Mouse (Mus musculus) ES-E14 (cell line): Measurements from ENCODE around the gene Sdf2. TPM values are rescaled to one million over a fixed set of nuclear protein-coding genes. Genes with fewer than 3 reads are reported as not detected.
A peak's percentile ranks its signal among the peaks of the same experiment; 100 is the strongest.
"Not testable (repeated sequence)": the region's sequence is repeated elsewhere in the genome, so short reads cannot be mapped to it uniquely, and the experiment has no call there.

Source experiments
- DNase-seq: peaks from one replicate; pipeline ENCODE4 v3.0.0-alpha.2; 2013; ENCODE audit warnings: low read depth, low spot score
- H3K27ac ChIP-seq: 2 replicates; pipeline ENCODE4 v1.5.1; 2012; ENCODE audit warnings: low read depth, mild to moderate bottlenecking, low read length, moderate library complexity, mixed read lengths; ENCODE audit not compliant: poor library complexity, insufficient read depth, severe bottlenecking
- H3K36me3 ChIP-seq: 2 replicates; pipeline ENCODE4 v1.6.1; 2012; ENCODE audit warnings: mild to moderate bottlenecking, low read length, moderate library complexity, mixed read lengths; ENCODE audit not compliant: control insufficient read depth, poor library complexity, insufficient read depth, severe bottlenecking
- H3K4me1 ChIP-seq, 2 experiments: fragments of 150-350 bp in 1 of 2; sonication (generic) in 1 of 2; 2 replicates each; pipeline ENCODE4 v1.6.1; 2012; ENCODE audit warnings: low read length in 2 of 2, mild to moderate bottlenecking in 1 of 2, mixed read lengths in 1 of 2; ENCODE audit not compliant: control insufficient read depth in 2 of 2, insufficient read depth in 2 of 2, poor library complexity in 1 of 2
- H3K4me3 ChIP-seq, 2 experiments: fragments of 150-350 bp in 1 of 2; sonication (generic) in 1 of 2; 2 replicates each; pipeline ENCODE4 v1.5.1; 2012; ENCODE audit warnings: low read length in 2 of 2, low read depth in 1 of 2, mild to moderate bottlenecking in 1 of 2, mixed read lengths in 1 of 2; ENCODE audit not compliant: insufficient read depth in 1 of 2, poor library complexity in 1 of 2, severe bottlenecking in 1 of 2
- H3K9ac ChIP-seq: 2 replicates; pipeline ENCODE4 v1.6.1; 2012; ENCODE audit warnings: low read depth, mild to moderate bottlenecking, low read length, mixed read lengths; ENCODE audit not compliant: poor library complexity, insufficient read depth, severe bottlenecking
- H3K9me3 ChIP-seq: fragments of 150-350 bp; sonication (generic); 2 replicates; pipeline ENCODE4 v1.6.1; 2012; ENCODE audit warnings: low read depth, mild to moderate bottlenecking, low read length; ENCODE audit not compliant: control insufficient read depth, insufficient read depth
- CHD2 ChIP-seq: IDR thresholded peaks from 2 replicates; pipeline ENCODE4 v1.6.1; 2014; ENCODE audit warnings: mild to moderate bottlenecking, low read depth, low read length, inconsistent platforms
- HCFC1 ChIP-seq: IDR thresholded peaks from 2 replicates; pipeline ENCODE4 v1.6.1; 2012; ENCODE audit warnings: low read length, inconsistent platforms, borderline replicate concordance; ENCODE audit not compliant: insufficient read depth
- MAFK ChIP-seq: IDR thresholded peaks from 2 replicates; pipeline ENCODE4 v1.6.1; 2014; ENCODE audit warnings: mild to moderate bottlenecking, low read depth, low read length, inconsistent platforms; ENCODE audit not compliant: insufficient read depth
- ZC3H11A ChIP-seq: IDR thresholded peaks from 2 replicates; pipeline ENCODE4 v1.6.1; 2012; ENCODE audit warnings: low read depth, mild to moderate bottlenecking, inconsistent platforms, low read length, borderline replicate concordance
- ZNF384 ChIP-seq: IDR thresholded peaks from 2 replicates; pipeline ENCODE4 v1.6.1; 2012; ENCODE audit warnings: low read depth, low read length, inconsistent platforms
- in situ Hi-C, 2 experiments: fragments of 600-800 bp; cut with MboI; formaldehyde crosslinking; loops; one replicate each; pipeline ENCODE4 v1.15.1; 2025; ENCODE audit warnings: low sequenced_read_pairs in 2 of 2, inconsistent platforms in 1 of 2; ENCODE audit not compliant: unreplicated experiment in 2 of 2
- total RNA-seq: library from RNA; depleted of rRNA; stranded (reverse); fragments of 300-350 nt; gene quantifications from 2 replicates; pipeline ENCODE4 v1.2.3, GENCODE M21; 2012

Gene Sdf2
- total RNA-seq, 1 experiment, result 81.3 TPM

GRCm38 (mm10) chr11:78271986-78272385 is 26.4 kb downstream of the Sdf2 start:
- no peak for TF ChIP-seq HCFC1
- TF ChIP-seq ZNF384, result no peak
- no peak for TF ChIP-seq MAFK
- no peak for TF ChIP-seq CHD2
- TF ChIP-seq ZC3H11A, result no peak
- Histone ChIP-seq H3K4me1 (no peaks in the 10 kb centered on the region), H3K9me3 (no peaks in the 10 kb centered on the region), H3K36me3 (peaks cover 67% of the 10 kb centered on the region), H3K27ac (no peak overlapping the region), H3K9ac (no peak overlapping the region), H3K4me3 (no peak overlapping the region)
- no peak for DNase-seq
- in situ Hi-C loops, result loop anchor here in 1 of 2 experiments (5.0 kb wide), 1 partner anchor 45 kb away; no protein-coding TSS in a partner anchor

GRCm38 (mm10) chr11:78275596-78275995 is 30.1 kb downstream of the Sdf2 start:
- Histone ChIP-seq H3K9ac (no peak overlapping the region), H3K36me3 (peaks cover 67% of the 10 kb centered on the region), H3K4me3 (no peak overlapping the region), H3K9me3 (no peaks in the 10 kb centered on the region), H3K27ac (no peak overlapping the region), H3K4me1 (no peaks in the 10 kb centered on the region)
- in situ Hi-C loops, result loop anchor here in 1 of 2 experiments (25.0 kb wide), 1 partner anchor 1737 kb away; no protein-coding TSS in a partner anchor
- TF ChIP-seq ZC3H11A (no peak), HCFC1 (no peak)
- no peak for DNase-seq

- in situ Hi-C loops, result loop anchor here in 1 of 2 experiments (25.0 kb wide), 1 partner anchor 1736 kb away; no protein-coding TSS in a partner anchor
- peak; percentile 25 for DNase-seq
- H3K27ac ChIP-seq, H3K4me3 ChIP-seq, H3K9me3 ChIP-seq, H3K9ac ChIP-seq, H3K4me1 ChIP-seq: not testable (repeated sequence)
- TF ChIP-seq ZNF384, result peak; percentile 77
- peaks cover 65% of the 10 kb centered on the region for H3K36me3 ChIP-seq
These were observed 30.6 kb downstream of the Sdf2 start for GRCm38 (mm10) chr11:78276169-78276568.

GRCm38 (mm10) chr11:78278853-78279252 is 33.3 kb downstream of the Sdf2 start:
- DNase-seq, result no peak
- Histone ChIP-seq H3K27ac (no peak overlapping the region), H3K4me1 (no peaks in the 10 kb centered on the region), H3K9me3 (no peaks in the 10 kb centered on the region), H3K36me3 (peaks cover 44% of the 10 kb centered on the region), H3K4me3 (no peak overlapping the region), H3K9ac (no peak overlapping the region)
- TF ChIP-seq MAFK (no peak), ZC3H11A (no peak), ZNF384 (no peak)
- in situ Hi-C loops, result loop anchor here in 1 of 2 experiments (25.0 kb wide), 1 partner anchor 1733 kb away; no protein-coding TSS in a partner anchor

GRCm38 (mm10) chr11:78279586-78279985 is 34.0 kb downstream of the Sdf2 start:
- H3K27ac ChIP-seq, result no peak overlapping the region
- no peaks in the 10 kb centered on the region for H3K4me1 ChIP-seq
- H3K4me3 ChIP-seq, result no peak overlapping the region
- TF ChIP-seq CHD2 (no peak), HCFC1 (no peak), MAFK (no peak), ZC3H11A (no peak), ZNF384 (no peak)
- DNase-seq, result no peak
- no peak overlapping the region for H3K9ac ChIP-seq
- in situ Hi-C loops, result loop anchor here in 1 of 2 experiments (25.0 kb wide), 1 partner anchor 1733 kb away; no protein-coding TSS in a partner anchor
- H3K9me3 ChIP-seq, result no peaks in the 10 kb centered on the region
- peaks cover 43% of the 10 kb centered on the region for H3K36me3 ChIP-seq
